Mouse (Mus musculus): ENCODE results near the gene Frzb.
"Not testable (repeated sequence)": the region's sequence is repeated elsewhere in the genome, so short reads cannot be mapped to it uniquely, and the experiment has no call there.

The Frzb gene

GRCm38 (mm10) chr2:80447291-80447791 is at the start of gene Frzb:
TSS of gene Frzb (minus strand) at chr2:80447625.
- DNase-seq (ENCODE audit: low spot score) = no peak

- DNase-seq (ENCODE audit: low spot score) = not testable (repeated sequence)
Measured at GRCm38 (mm10) chr2:80495304-80495703, 47.9 kb upstream of the Frzb start.

GRCm38 (mm10) chr2:80486851-80487250 is 39.4 kb upstream of the Frzb start:
- no peak for DNase-seq (ENCODE audit: low spot score)

GRCm38 (mm10) chr2:80484951-80485350 is 37.5 kb upstream of the Frzb start:
- DNase-seq (ENCODE audit: low spot score) = no peak

GRCm38 (mm10) chr2:80475831-80476230 is 28.4 kb upstream of the Frzb start:
- DNase-seq (ENCODE audit: low spot score) = no peak

- no peak for DNase-seq (ENCODE audit: low spot score)
Measured at GRCm38 (mm10) chr2:80474247-80474796, 26.9 kb upstream of the Frzb start.

- no peak for DNase-seq (ENCODE audit: low spot score)
Measured at GRCm38 (mm10) chr2:80465991-80466821, 18.8 kb upstream of the Frzb start.

- no peak for DNase-seq (ENCODE audit: low spot score)
Measured at GRCm38 (mm10) chr2:80461827-80462226, 14.4 kb upstream of the Frzb start.

- DNase-seq (ENCODE audit: low spot score) = no peak
Measured at GRCm38 (mm10) chr2:80448231-80448630, 806 bp upstream of the Frzb start.

GRCm38 (mm10) chr2:80446308-80447151 is 895 bp downstream of the Frzb start:
- no peak for DNase-seq (ENCODE audit: low spot score)

- DNase-seq (ENCODE audit: low spot score) = no peak
Measured at GRCm38 (mm10) chr2:80445926-80446307, 1.5 kb downstream of the Frzb start.

- no peak for DNase-seq (ENCODE audit: low spot score)
Measured at GRCm38 (mm10) chr2:80445491-80445890, 1.9 kb downstream of the Frzb start.

- DNase-seq (ENCODE audit: low spot score) = no peak
Measured at GRCm38 (mm10) chr2:80444418-80445365, 2.7 kb downstream of the Frzb start.

- DNase-seq (ENCODE audit: low spot score) = no peak
Measured at GRCm38 (mm10) chr2:80443962-80444361, 3.5 kb downstream of the Frzb start.

- no peak for DNase-seq (ENCODE audit: low spot score)
Measured at GRCm38 (mm10) chr2:80441386-80441785, 6.0 kb downstream of the Frzb start.

- no peak for DNase-seq (ENCODE audit: low spot score)
Measured at GRCm38 (mm10) chr2:80438854-80439253, 8.6 kb downstream of the Frzb start.

GRCm38 (mm10) chr2:80437401-80437800 is 10.0 kb downstream of the Frzb start:
- DNase-seq (ENCODE audit: low spot score) = no peak

- DNase-seq (ENCODE audit: low spot score) = no peak
Measured at GRCm38 (mm10) chr2:80434783-80435572, 12.4 kb downstream of the Frzb start.

GRCm38 (mm10) chr2:80433254-80433876 is 14.1 kb downstream of the Frzb start:
- DNase-seq (ENCODE audit: low spot score) = no peak

All from c-Kit-positive CD71-positive TER-119-positive erythroid progenitor cells, embryonic 14.5 days (primary cell).